Mouse (Mus musculus): ENCODE results near the gene Cct6b.
"Not testable (repeated sequence)": the region's sequence is repeated elsewhere in the genome, so short reads cannot be mapped to it uniquely, and the experiment has no call there.

The Cct6b gene

GRCm38 (mm10) chr11:82705082-82705481 lies 59.0 kb downstream of the Cct6b start:
- DNase-seq (ENCODE audit: extremely low read depth, low read depth): no peak

GRCm38 (mm10) chr11:82699865-82700410 lies 64.2 kb downstream of the Cct6b start:
- DNase-seq (ENCODE audit: extremely low read depth, low read depth): no peak

GRCm38 (mm10) chr11:82695930-82696329 lies 68.2 kb downstream of the Cct6b start:
- DNase-seq (ENCODE audit: extremely low read depth, low read depth): no peak

GRCm38 (mm10) chr11:82694947-82695346 lies 69.2 kb downstream of the Cct6b start:
- DNase-seq (ENCODE audit: extremely low read depth, low read depth): not testable (repeated sequence)

- no peak for DNase-seq (ENCODE audit: extremely low read depth, low read depth)
Measured at GRCm38 (mm10) chr11:82692668-82693067, 71.5 kb downstream of the Cct6b start.

GRCm38 (mm10) chr11:82690476-82690875 lies 73.6 kb downstream of the Cct6b start:
- DNase-seq (ENCODE audit: extremely low read depth, low read depth): no peak

GRCm38 (mm10) chr11:82687668-82688067 lies 76.5 kb downstream of the Cct6b start:
- DNase-seq (ENCODE audit: extremely low read depth, low read depth): no peak

GRCm38 (mm10) chr11:82684676-82685075 lies 79.4 kb downstream of the Cct6b start:
- DNase-seq (ENCODE audit: extremely low read depth, low read depth): no peak

- DNase-seq (ENCODE audit: extremely low read depth, low read depth): no peak
Measured at GRCm38 (mm10) chr11:82683765-82684505, 80.2 kb downstream of the Cct6b start.

GRCm38 (mm10) chr11:82678561-82678960 lies 85.6 kb downstream of the Cct6b start:
- DNase-seq (ENCODE audit: extremely low read depth, low read depth): no peak

All from MEL-GATA-1-ER (cell line).